Mouse (Mus musculus) embryonic facial prominence, embryonic 15.5 days (tissue): ENCODE measurements around the gene Lipt2. TPM values are rescaled to one million over a fixed set of nuclear protein-coding genes. Genes with fewer than 3 reads are reported as not detected.

Source experiments
- ATAC-seq: fragments of 200-750 bp; cut with Nextera tagmentation; 2 replicates; pipeline ENCODE4 v1.8.0; 2017; ENCODE audit warnings: low read depth, moderate TSS enrichment; ENCODE audit not compliant: insufficient number of reproducible peaks, low FRiP score, low TSS enrichment
- H3K27ac ChIP-seq: fragments of 300-500 bp; sonication (generic); replicated peaks from 2 replicates; pipeline ENCODE4 v1.5.1; 2015; ENCODE audit warnings: mild to moderate bottlenecking, inconsistent platforms
- H3K27me3 ChIP-seq: fragments of 300-500 bp; sonication (generic); 2 replicates; pipeline ENCODE4 v1.6.1; 2015; ENCODE audit warnings: inconsistent platforms
- H3K36me3 ChIP-seq: fragments of 300-500 bp; sonication (generic); 2 replicates; pipeline ENCODE4 v1.6.1; 2015; ENCODE audit warnings: mild to moderate bottlenecking, inconsistent platforms
- H3K4me1 ChIP-seq: fragments of 300-500 bp; sonication (generic); 2 replicates; pipeline ENCODE4 v1.6.1; 2015; ENCODE audit warnings: inconsistent platforms
- H3K4me2 ChIP-seq: fragments of 300-500 bp; sonication (generic); replicated peaks from 2 replicates; pipeline ENCODE4 v1.6.1; 2015; ENCODE audit warnings: mild to moderate bottlenecking, inconsistent platforms
- H3K4me3 ChIP-seq: fragments of 300-500 bp; sonication (generic); replicated peaks from 2 replicates; pipeline ENCODE4 v1.5.1; 2015; ENCODE audit warnings: mild to moderate bottlenecking, inconsistent platforms
- H3K9ac ChIP-seq: fragments of 300-500 bp; sonication (generic); 2 replicates; pipeline ENCODE4 v1.6.1; 2015; ENCODE audit warnings: inconsistent platforms
- H3K9me3 ChIP-seq: fragments of 300-500 bp; sonication (generic); replicated peaks from 2 replicates; pipeline ENCODE4 v1.6.1; 2016; ENCODE audit warnings: inconsistent platforms
- WGBS: fragments of 180-500 bp; shearing (Covaris S2); methylation state at CpG from one replicate; pipeline ENCODE4 v1.1.7; 2015; 5-methylcytosine and 5-hydroxymethylcytosine counted together
- polyA plus RNA-seq: library from polyadenylated mRNA; unstranded; fragments of >200 nt; fragmentation: Nextera tagmentation; extraction: Ambion mirVana; gene quantifications from 2 replicates; pipeline ENCODE4 v1.2.1, GENCODE M21; 2015

Gene Lipt2
- polyA plus RNA-seq, 1 experiment from 2014 or later = 19.3 TPM

GRCm38 (mm10) chr7:100130592-100130991, 28.5 kb upstream of the Lipt2 start:
- Histone ChIP-seq H3K9me3 (no peaks in the 10 kb centered on the region), H3K27me3 (no peaks in the 10 kb centered on the region), H3K9ac (no peak overlapping the region), H3K4me1 (no peaks in the 10 kb centered on the region), H3K4me2 (no peak overlapping the region), H3K4me3 (no peak overlapping the region), H3K36me3 (no peaks in the 10 kb centered on the region), H3K27ac (no peak overlapping the region)
- 79% methylated on average over 6 of the region's 6 CpGs for WGBS
- ATAC-seq = no peak

GRCm38 (mm10) chr7:100132379-100132778, 26.7 kb upstream of the Lipt2 start:
- Histone ChIP-seq H3K9ac (no peak overlapping the region), H3K27ac (no peak overlapping the region), H3K9me3 (no peaks in the 10 kb centered on the region), H3K36me3 (no peaks in the 10 kb centered on the region), H3K4me3 (no peak overlapping the region), H3K4me2 (no peak overlapping the region), H3K4me1 (no peaks in the 10 kb centered on the region), H3K27me3 (no peaks in the 10 kb centered on the region)
- no peak for ATAC-seq
- WGBS = 81% methylated on average over 1 of the region's 1 CpGs

GRCm38 (mm10) chr7:100137038-100137437, 22.0 kb upstream of the Lipt2 start:
- H3K4me2 ChIP-seq = no peak overlapping the region
- no peaks in the 10 kb centered on the region for H3K9me3 ChIP-seq
- no peak overlapping the region for H3K4me3 ChIP-seq
- no peak overlapping the region for H3K9ac ChIP-seq
- ATAC-seq = no peak
- no peaks in the 10 kb centered on the region for H3K27me3 ChIP-seq
- H3K27ac ChIP-seq = no peak overlapping the region
- H3K4me1 ChIP-seq = no peaks in the 10 kb centered on the region
- WGBS = 75% methylated on average over 9 of the region's 9 CpGs
- no peaks in the 10 kb centered on the region for H3K36me3 ChIP-seq

DNA sequence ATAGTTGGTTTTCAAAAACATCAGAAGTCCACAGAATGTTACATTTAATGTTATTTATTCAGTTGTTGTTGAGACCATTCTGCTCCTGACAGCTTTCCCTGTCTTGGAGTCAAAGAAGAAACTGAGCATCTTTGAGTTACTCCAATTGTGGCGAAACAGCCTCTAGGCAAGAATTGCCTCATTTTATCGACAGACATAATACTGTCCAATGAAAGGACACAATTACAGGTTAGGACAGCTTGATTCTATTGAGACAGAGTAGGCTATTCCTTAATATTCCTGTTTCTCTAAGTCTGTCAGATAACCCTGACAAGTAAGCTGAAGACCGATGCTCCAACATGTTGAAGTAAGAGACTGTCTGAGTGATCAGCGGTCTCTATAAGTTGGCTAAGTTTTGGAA, 21.0 kb upstream of the Lipt2 start:
- no peaks in the 10 kb centered on the region for H3K9me3 ChIP-seq
- 85% methylated on average over 4 of the region's 4 CpGs for WGBS

GRCm38 (mm10) chr7:100140591-100140990, 18.5 kb upstream of the Lipt2 start:
- H3K4me1 ChIP-seq = no peaks in the 10 kb centered on the region
- H3K4me2 ChIP-seq = no peak overlapping the region
- H3K27me3 ChIP-seq = no peaks in the 10 kb centered on the region
- H3K27ac ChIP-seq = no peak overlapping the region
- 38% methylated on average over 1 of the region's 1 CpGs for WGBS
- no peaks in the 10 kb centered on the region for H3K36me3 ChIP-seq
- H3K4me3 ChIP-seq = no peak overlapping the region
- no peaks in the 10 kb centered on the region for H3K9me3 ChIP-seq
- ATAC-seq = no peak
- no peak overlapping the region for H3K9ac ChIP-seq

More for the DNA sequence above, 21.0 kb upstream of the Lipt2 start:
- Histone ChIP-seq H3K36me3 (no peaks in the 10 kb centered on the region), H3K9ac (no peak overlapping the region), H3K4me1 (no peaks in the 10 kb centered on the region), H3K27ac (no peak overlapping the region), H3K27me3 (no peaks in the 10 kb centered on the region), H3K4me2 (no peak overlapping the region), H3K4me3 (no peak overlapping the region)
- ATAC-seq = no peak

DNA sequence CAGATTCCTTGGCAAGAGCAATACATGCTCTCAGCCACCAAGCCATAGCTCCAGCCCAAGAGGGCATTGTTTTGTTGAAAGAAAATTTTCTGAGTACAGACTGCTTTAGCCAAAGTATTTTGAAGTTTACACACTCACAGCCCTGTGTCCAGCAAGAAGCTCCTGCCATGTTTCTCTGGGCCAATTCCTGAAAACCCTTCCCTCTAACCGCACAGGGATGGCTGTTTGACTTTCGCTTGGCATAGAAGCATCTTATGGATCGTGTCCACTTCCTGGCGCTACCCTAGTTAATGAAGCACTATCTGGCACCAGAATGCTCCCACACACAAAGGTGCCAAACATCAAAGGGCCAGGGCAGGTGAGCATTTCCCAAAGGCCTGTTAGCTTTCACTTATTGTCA, 10.5 kb upstream of the Lipt2 start:
- Histone ChIP-seq H3K4me3 (no peak overlapping the region), H3K9ac (no peak overlapping the region), H3K9me3 (no peaks in the 10 kb centered on the region), H3K27me3 (no peaks in the 10 kb centered on the region), H3K4me1 (no peaks in the 10 kb centered on the region), H3K27ac (no peak overlapping the region), H3K4me2 (no peak overlapping the region), H3K36me3 (no peaks in the 10 kb centered on the region)
- no peak for ATAC-seq
- 91% methylated on average over 4 of the region's 4 CpGs for WGBS

- H3K4me3 ChIP-seq = no peak overlapping the region
- no peak overlapping the region for H3K27ac ChIP-seq
- no peak overlapping the region for H3K4me2 ChIP-seq
- H3K9me3 ChIP-seq = no peaks in the 10 kb centered on the region
- no peak for ATAC-seq
- WGBS = 37% methylated on average over 10 of the region's 10 CpGs
- no peaks in the 10 kb centered on the region for H3K4me1 ChIP-seq
- no peaks in the 10 kb centered on the region for H3K36me3 ChIP-seq
- H3K9ac ChIP-seq = no peak overlapping the region
- H3K27me3 ChIP-seq = no peaks in the 10 kb centered on the region
Measured at GRCm38 (mm10) chr7:100150086-100150485, 9.0 kb upstream of the Lipt2 start.

DNA sequence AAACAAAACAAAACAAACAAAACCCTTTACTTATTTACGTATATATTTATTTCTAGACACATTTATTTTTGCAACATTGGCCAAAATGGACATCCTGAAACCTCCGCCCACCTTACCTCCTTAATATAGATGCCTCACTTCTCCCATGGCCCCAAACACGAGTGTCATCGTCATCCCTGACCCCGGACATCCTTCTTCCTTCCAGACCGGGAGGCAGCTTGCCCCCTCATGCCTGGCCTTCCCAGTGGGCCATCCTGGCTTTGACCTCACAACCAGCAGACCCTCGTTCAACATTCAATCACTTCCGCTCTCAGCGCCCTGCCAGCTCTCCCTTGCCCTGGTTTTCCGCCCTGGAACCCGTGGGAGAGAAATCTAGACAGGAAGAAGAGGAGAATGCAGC, 8.5 kb upstream of the Lipt2 start:
- H3K4me1 ChIP-seq = no peaks in the 10 kb centered on the region

GRCm38 (mm10) chr7:100157669-100158068, 1.4 kb upstream of the Lipt2 start:
- no peak overlapping the region for H3K4me3 ChIP-seq
- no peak overlapping the region for H3K4me2 ChIP-seq
- H3K27ac ChIP-seq = no peak overlapping the region
- H3K9me3 ChIP-seq = no peaks in the 10 kb centered on the region
- H3K36me3 ChIP-seq = no peaks in the 10 kb centered on the region
- no peak for ATAC-seq
- no peak overlapping the region for H3K9ac ChIP-seq
- peaks cover 9% of the 10 kb centered on the region; the same call in 1 of the 2 replicates for H3K4me1 ChIP-seq
- 69% methylated on average over 4 of the region's 4 CpGs for WGBS
- no peaks in the 10 kb centered on the region for H3K27me3 ChIP-seq

More for the DNA sequence above, 8.5 kb upstream of the Lipt2 start:
- H3K27ac ChIP-seq = no peak overlapping the region
- H3K27me3 ChIP-seq = no peaks in the 10 kb centered on the region
- no peaks in the 10 kb centered on the region for H3K9me3 ChIP-seq
- WGBS = 75% methylated on average over 11 of the region's 11 CpGs
- H3K4me2 ChIP-seq = no peak overlapping the region
- no peak overlapping the region for H3K4me3 ChIP-seq
- ATAC-seq = no peak
- H3K9ac ChIP-seq = no peak overlapping the region
- no peaks in the 10 kb centered on the region for H3K36me3 ChIP-seq

- Histone ChIP-seq H3K27ac (peak overlapping the region; percentile 98), H3K27me3 (no peaks in the 10 kb centered on the region), H3K4me2 (peak overlapping the region; percentile 84), H3K9ac (peak overlapping the region; percentile 92), H3K36me3 (no peaks in the 10 kb centered on the region), H3K4me1 (peaks cover 9% of the 10 kb centered on the region; the same call in 1 of the 2 replicates), H3K4me3 (peak overlapping the region; percentile 93), H3K9me3 (no peaks in the 10 kb centered on the region)
- 57% methylated on average over 7 of the region's 7 CpGs for WGBS
- ATAC-seq = no peak
Measured at GRCm38 (mm10) chr7:100160006-100160405, 929 bp downstream of the Lipt2 start.

DNA sequence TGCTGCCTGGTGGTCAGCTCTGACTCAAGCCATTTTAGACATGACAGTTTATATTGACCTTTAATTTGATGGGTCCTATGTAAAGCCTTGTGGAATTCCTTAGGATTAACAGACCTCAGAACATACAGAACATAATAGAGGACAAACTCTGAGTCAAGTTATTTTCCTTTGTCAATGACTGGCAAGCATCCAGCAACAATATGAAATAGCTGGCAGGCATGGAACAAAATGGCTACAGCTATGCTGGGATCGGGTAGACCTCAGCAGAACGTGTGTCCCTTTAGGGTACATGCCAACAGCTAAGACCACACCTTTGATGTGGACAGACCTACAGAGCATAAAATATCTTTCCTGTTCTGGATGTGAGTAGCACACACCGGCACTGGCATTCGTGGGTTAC, 4.4 kb downstream of the Lipt2 start:
- no peaks in the 10 kb centered on the region for H3K9me3 ChIP-seq
- H3K4me3 ChIP-seq = no peak overlapping the region
- H3K4me2 ChIP-seq = no peak overlapping the region
- no peak overlapping the region for H3K9ac ChIP-seq
- peaks cover 9% of the 10 kb centered on the region; the same call in 1 of the 2 replicates for H3K4me1 ChIP-seq
- H3K27me3 ChIP-seq = no peaks in the 10 kb centered on the region
- WGBS = 43% methylated on average over 4 of the region's 4 CpGs
- ATAC-seq = no peak
- no peak overlapping the region for H3K27ac ChIP-seq
- no peaks in the 10 kb centered on the region for H3K36me3 ChIP-seq

DNA sequence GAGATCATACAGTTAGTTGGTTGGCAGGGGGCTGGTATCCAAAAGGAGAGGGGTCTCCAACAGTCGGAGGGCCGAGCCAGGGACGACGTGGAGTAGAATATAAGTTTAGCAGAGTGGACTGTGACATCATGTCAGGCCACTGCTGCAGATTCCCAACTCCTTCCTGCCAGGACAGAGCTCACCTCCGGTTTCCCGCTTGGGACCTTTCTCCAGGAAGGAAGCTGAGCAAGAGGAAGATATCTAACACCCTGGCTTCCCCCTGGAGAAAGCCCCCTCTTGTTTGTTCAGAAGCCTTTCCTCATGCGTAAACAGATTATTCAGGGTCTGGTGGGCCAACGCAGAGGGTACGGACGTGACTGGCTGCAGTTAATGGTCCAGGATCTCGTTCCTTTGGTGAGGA, 9.6 kb downstream of the Lipt2 start:
- H3K9me3 ChIP-seq = no peaks in the 10 kb centered on the region
- no peaks in the 10 kb centered on the region for H3K36me3 ChIP-seq
- no peak overlapping the region for H3K9ac ChIP-seq
- H3K27me3 ChIP-seq = no peaks in the 10 kb centered on the region
- WGBS = 74% methylated on average over 11 of the region's 11 CpGs
- no peaks in the 10 kb centered on the region for H3K4me1 ChIP-seq
- no peak overlapping the region for H3K4me2 ChIP-seq
- no peak for ATAC-seq
- H3K4me3 ChIP-seq = no peak overlapping the region
- no peak overlapping the region for H3K27ac ChIP-seq
